Mouse (Mus musculus) limb, embryonic 15.5 days (tissue): ENCODE data around the gene Rabggtb. TPM values are rescaled to one million over a fixed set of nuclear protein-coding genes. Genes with fewer than 3 reads are reported as not detected.
"Not testable (repeated sequence)": the region's sequence is repeated elsewhere in the genome, so short reads cannot be mapped to it uniquely, and the experiment has no call there.

ENCODE experiments used
- ATAC-seq: fragments of 200-750 bp; cut with Nextera tagmentation; 2 replicates; pipeline ENCODE4 v1.8.0; 2017; ENCODE audit warnings: low read depth, moderate TSS enrichment; ENCODE audit not compliant: insufficient number of reproducible peaks, low FRiP score, low TSS enrichment
- H3K27ac ChIP-seq: fragments of 300-500 bp; sonication (generic); 2 replicates; pipeline ENCODE4 v1.5.1; 2015; ENCODE audit warnings: moderate library complexity, mild to moderate bottlenecking, inconsistent platforms
- H3K27me3 ChIP-seq: fragments of 300-500 bp; sonication (generic); 2 replicates; pipeline ENCODE4 v1.6.1; 2015; ENCODE audit warnings: inconsistent platforms
- H3K36me3 ChIP-seq: fragments of 300-500 bp; sonication (generic); 2 replicates; pipeline ENCODE4 v1.6.1; 2015; ENCODE audit warnings: inconsistent platforms
- H3K4me1 ChIP-seq: fragments of 300-500 bp; sonication (generic); 2 replicates; pipeline ENCODE4 v1.6.1; 2015; ENCODE audit warnings: inconsistent platforms
- H3K4me2 ChIP-seq: fragments of 300-500 bp; sonication (generic); 2 replicates; pipeline ENCODE4 v1.6.1; 2015; ENCODE audit warnings: mild to moderate bottlenecking, inconsistent platforms
- H3K4me3 ChIP-seq: fragments of 300-500 bp; sonication (generic); 2 replicates; pipeline ENCODE4 v1.5.1; 2015; ENCODE audit warnings: mild to moderate bottlenecking, inconsistent platforms
- H3K9ac ChIP-seq: fragments of 300-500 bp; sonication (generic); 2 replicates; pipeline ENCODE4 v1.6.1; 2015; ENCODE audit warnings: inconsistent platforms
- H3K9me3 ChIP-seq: fragments of 300-500 bp; sonication (generic); 2 replicates; pipeline ENCODE4 v1.6.1; 2016; ENCODE audit warnings: inconsistent platforms
- WGBS: fragments of 180-500 bp; shearing (Covaris S2); methylation state at CpG from one replicate; pipeline ENCODE4 v1.1.7; 2015; 5-methylcytosine and 5-hydroxymethylcytosine counted together
- polyA plus RNA-seq: library from polyadenylated mRNA; unstranded; fragments of >200 nt; fragmentation: Nextera tagmentation; extraction: Ambion mirVana; gene quantifications from 2 replicates; pipeline ENCODE4 v1.2.1, GENCODE M21; 2015

Rabggtb gene
- polyA plus RNA-seq, 1 experiment from 2014 or later: 49.6 TPM

- H3K9me3 ChIP-seq: no peaks in the 10 kb centered on the region
- no peaks in the 10 kb centered on the region for H3K36me3 ChIP-seq
- no peak overlapping the region for H3K4me3 ChIP-seq
- no peak overlapping the region for H3K27ac ChIP-seq
- ATAC-seq: no peak
- no peak overlapping the region for H3K4me2 ChIP-seq
- no peak overlapping the region for H3K9ac ChIP-seq
- H3K27me3 ChIP-seq: no peaks in the 10 kb centered on the region
- WGBS: 81% methylated on average over 3 of the region's 3 CpGs
- no peaks in the 10 kb centered on the region for H3K4me1 ChIP-seq
These were observed 17.4 kb downstream of the Rabggtb start for GRCm38 (mm10) chr3:153895454-153895853.

- no peaks in the 10 kb centered on the region for H3K36me3 ChIP-seq
- no peak overlapping the region for H3K4me2 ChIP-seq
- H3K4me1 ChIP-seq: no peaks in the 10 kb centered on the region
- no peak for ATAC-seq
- H3K9me3 ChIP-seq: no peaks in the 10 kb centered on the region
- H3K27ac ChIP-seq: no peak overlapping the region
- H3K4me3 ChIP-seq: no peak overlapping the region
- no peak overlapping the region for H3K9ac ChIP-seq
- WGBS: 80% methylated on average over 7 of the region's 8 CpGs
- H3K27me3 ChIP-seq: no peaks in the 10 kb centered on the region
These were observed 23.5 kb downstream of the Rabggtb start for GRCm38 (mm10) chr3:153889188-153889781.

GRCm38 (mm10) chr3:153888141-153888540 lies 24.7 kb downstream of the Rabggtb start:
- Histone ChIP-seq H3K36me3 (no peaks in the 10 kb centered on the region), H3K9ac (no peak overlapping the region), H3K4me2 (no peak overlapping the region), H3K27me3 (no peaks in the 10 kb centered on the region), H3K9me3 (no peaks in the 10 kb centered on the region), H3K4me3 (no peak overlapping the region), H3K4me1 (no peaks in the 10 kb centered on the region), H3K27ac (no peak overlapping the region)
- WGBS: 79% methylated on average over 6 of the region's 6 CpGs
- ATAC-seq: no peak

- Histone ChIP-seq H3K36me3 (no peaks in the 10 kb centered on the region), H3K27ac (no peak overlapping the region), H3K27me3 (no peaks in the 10 kb centered on the region), H3K4me3 (no peak overlapping the region), H3K9me3 (no peaks in the 10 kb centered on the region), H3K4me2 (no peak overlapping the region), H3K9ac (no peak overlapping the region), H3K4me1 (no peaks in the 10 kb centered on the region)
- no peak for ATAC-seq
These were observed 26.5 kb downstream of the Rabggtb start for GRCm38 (mm10) chr3:153886296-153886695.

- no peaks in the 10 kb centered on the region for H3K27me3 ChIP-seq
- no peaks in the 10 kb centered on the region for H3K4me1 ChIP-seq
- no peak overlapping the region for H3K4me2 ChIP-seq
- ATAC-seq: no peak
- H3K9ac ChIP-seq: no peak overlapping the region
- H3K4me3 ChIP-seq: no peak overlapping the region
- H3K9me3 ChIP-seq: no peaks in the 10 kb centered on the region
- H3K27ac ChIP-seq: no peak overlapping the region
- H3K36me3 ChIP-seq: no peaks in the 10 kb centered on the region
- WGBS: 83% methylated on average over 5 of the region's 5 CpGs
These were observed 41.4 kb downstream of the Rabggtb start for GRCm38 (mm10) chr3:153871396-153871795.

- H3K36me3 ChIP-seq: no peaks in the 10 kb centered on the region
- no peaks in the 10 kb centered on the region for H3K9me3 ChIP-seq
- H3K4me3 ChIP-seq: no peak overlapping the region
- 59% methylated on average over 14 of the region's 14 CpGs for WGBS
- ATAC-seq: no peak
- no peak overlapping the region for H3K9ac ChIP-seq
- no peak overlapping the region for H3K4me2 ChIP-seq
- no peaks in the 10 kb centered on the region for H3K27me3 ChIP-seq
- no peak overlapping the region for H3K27ac ChIP-seq
- H3K4me1 ChIP-seq: no peaks in the 10 kb centered on the region
These were observed 45.4 kb downstream of the Rabggtb start for GRCm38 (mm10) chr3:153867149-153868136.

- Histone ChIP-seq H3K9ac (no peak overlapping the region), H3K4me1 (no peaks in the 10 kb centered on the region), H3K4me2 (no peak overlapping the region), H3K36me3 (no peaks in the 10 kb centered on the region), H3K27ac (no peak overlapping the region), H3K9me3 (no peaks in the 10 kb centered on the region), H3K27me3 (no peaks in the 10 kb centered on the region), H3K4me3 (no peak overlapping the region)
- 82% methylated on average over 4 of the region's 4 CpGs for WGBS
- ATAC-seq: 0 out of 2 replicates have a peak, but pooled peaks have one; percentile 19
These were observed 48.0 kb downstream of the Rabggtb start for GRCm38 (mm10) chr3:153864636-153865429.

- ATAC-seq: no peak
- no peaks in the 10 kb centered on the region for H3K4me1 ChIP-seq
- H3K36me3 ChIP-seq: no peaks in the 10 kb centered on the region
- no peaks in the 10 kb centered on the region for H3K27me3 ChIP-seq
- no peak overlapping the region for H3K4me3 ChIP-seq
- no peak overlapping the region for H3K27ac ChIP-seq
- 87% methylated on average over 2 of the region's 2 CpGs for WGBS
- H3K4me2 ChIP-seq: no peak overlapping the region
- no peak overlapping the region for H3K9ac ChIP-seq
- H3K9me3 ChIP-seq: no peaks in the 10 kb centered on the region
These were observed 49.0 kb downstream of the Rabggtb start for GRCm38 (mm10) chr3:153863816-153864215.

GRCm38 (mm10) chr3:153860392-153860791 lies 52.4 kb downstream of the Rabggtb start:
- 82% methylated on average over 8 of the region's 8 CpGs for WGBS
- H3K4me3 ChIP-seq: not testable (repeated sequence)

GRCm38 (mm10) chr3:153858350-153859001 lies 54.3 kb downstream of the Rabggtb start:
- no peak overlapping the region for H3K4me2 ChIP-seq
- no peaks in the 10 kb centered on the region for H3K9me3 ChIP-seq
- no peaks in the 10 kb centered on the region for H3K36me3 ChIP-seq
- no peak overlapping the region for H3K4me3 ChIP-seq
- no peaks in the 10 kb centered on the region for H3K27me3 ChIP-seq
- WGBS: 81% methylated on average over 10 of the region's 10 CpGs
- no peak overlapping the region for H3K27ac ChIP-seq
- no peaks in the 10 kb centered on the region for H3K4me1 ChIP-seq
- ATAC-seq: no peak
- H3K9ac ChIP-seq: no peak overlapping the region

More at GRCm38 (mm10) chr3:153860392-153860791, 52.4 kb downstream of the Rabggtb start:
- not testable (repeated sequence) for ATAC-seq, H3K9me3 ChIP-seq, H3K9ac ChIP-seq, H3K36me3 ChIP-seq, H3K4me1 ChIP-seq, H3K27me3 ChIP-seq, H3K4me2 ChIP-seq, H3K27ac ChIP-seq
